In the genomic region with DNA sequence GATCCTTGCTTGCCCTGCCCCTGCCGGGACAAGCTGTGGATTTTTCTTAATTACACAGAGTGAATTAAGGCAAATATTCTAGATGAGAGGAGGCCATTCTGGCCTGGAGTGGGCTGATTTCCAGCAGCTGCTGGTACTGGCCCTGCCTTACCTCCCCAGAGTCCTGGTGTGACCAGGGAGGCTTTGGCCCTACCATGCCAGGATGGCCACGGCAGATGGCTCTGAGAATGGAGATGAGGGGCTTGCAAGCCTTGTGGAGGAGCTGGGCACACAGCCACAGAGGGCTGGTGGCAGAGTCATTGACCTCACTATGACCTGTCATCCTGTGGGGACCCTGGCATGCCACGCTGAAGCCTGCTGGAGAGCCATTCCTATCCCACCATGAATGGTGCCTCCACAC, we compare ENCODE assay signal across 26 mouse cellular contexts. TPM values are rescaled to one million over a fixed set of nuclear protein-coding genes. Genes with fewer than 3 reads are reported as not detected.
DNase-seq lines count a peak whose midpoint lies in the region; ATAC-seq and TF ChIP-seq lines count a peak whose summit lies in the region.
"Had no signal": no experiment of that assay in that cellular context is flagged by ENCODE, and none has a peak within 500 bp of the region (broad histone marks: within the 10 kb centered on the region; RNA-seq: fewer than 3 reads in every experiment).

No protein-coding gene starts in this region.

- no peak overlapping the region for H3K4me2 ChIP-seq in hindbrain, embryonic 12.5 days (replicated peaks)
- H3K4me2 ChIP-seq in hindbrain, embryonic 16.5 days (ENCODE audit: low read length), result no peak overlapping the region
- H3K4me2 ChIP-seq in neural tube, embryonic 13.5 days, result no peak overlapping the region
- H3K4me2 ChIP-seq in neural tube, embryonic 15.5 days, result no peak overlapping the region
- no peak overlapping the region for H3K4me2 ChIP-seq in kidney, embryonic 15.5 days
- H3K4me2 ChIP-seq: liver, embryonic 15.5 days; lung, embryonic 15.5 days had no signal

- no peak overlapping the region for H3K4me3 ChIP-seq in heart, embryonic 10.5 days
- H3K4me3 ChIP-seq in heart, adult 2 months, result no peak overlapping the region
- no peak overlapping the region for H3K4me3 ChIP-seq in hindbrain, embryonic 12.5 days
- H3K4me3 ChIP-seq in hindbrain, embryonic 16.5 days (ENCODE audit: low read length), result no peak overlapping the region
- no peak overlapping the region for H3K4me3 ChIP-seq in neural tube, embryonic 13.5 days
- no peak overlapping the region for H3K4me3 ChIP-seq in neural tube, embryonic 15.5 days (replicated peaks)
- no peak overlapping the region for H3K4me3 ChIP-seq in kidney, embryonic 15.5 days (replicated peaks)
- H3K4me3 ChIP-seq: liver, embryonic 15.5 days; lung, embryonic 15.5 days; megakaryocyte, embryonic 14.5 days had no signal

- H3K36me3 ChIP-seq in heart, embryonic 10.5 days, result no peaks in the 10 kb centered on the region
- no peaks in the 10 kb centered on the region for H3K36me3 ChIP-seq in heart, adult 2 months (ENCODE audit: control insufficient read depth, insufficient read depth, low read length)
- H3K36me3 ChIP-seq in hindbrain, embryonic 12.5 days, result no peaks in the 10 kb centered on the region
- H3K36me3 ChIP-seq in hindbrain, embryonic 16.5 days (ENCODE audit: control insufficient read depth, insufficient read depth, low read length), result no peaks in the 10 kb centered on the region
- no peaks in the 10 kb centered on the region for H3K36me3 ChIP-seq in neural tube, embryonic 13.5 days
- H3K36me3 ChIP-seq in neural tube, embryonic 15.5 days, result no peaks in the 10 kb centered on the region
- H3K36me3 ChIP-seq in kidney, embryonic 15.5 days, result no peaks in the 10 kb centered on the region
- H3K36me3 ChIP-seq: G1E; liver, embryonic 15.5 days; lung, embryonic 15.5 days had no signal

- H3K79me2 ChIP-seq in heart, adult 2 months (replicated peaks; ENCODE audit: control insufficient read depth, insufficient read depth, low read length), result no peaks in the 10 kb centered on the region

- no peak overlapping the region for H3K9ac ChIP-seq in heart, adult 2 months (ENCODE audit: low read depth, low read length)
- H3K9ac ChIP-seq in hindbrain, embryonic 12.5 days, result 0 out of 2 replicates have a peak overlapping the region, but pooled peaks have one; percentile 10
- H3K9ac ChIP-seq in hindbrain, embryonic 16.5 days (ENCODE audit: low read depth, low read length), result no peak overlapping the region
- H3K9ac ChIP-seq in neural tube, embryonic 13.5 days, result no peak overlapping the region
- H3K9ac ChIP-seq in neural tube, embryonic 15.5 days (replicated peaks), result no peak overlapping the region
- no peak overlapping the region for H3K9ac ChIP-seq in kidney, embryonic 15.5 days
- H3K9ac ChIP-seq: forebrain, postnatal 0 days; liver, embryonic 15.5 days; lung, embryonic 15.5 days had no signal

- no peak for TF ChIP-seq CTCF in heart, adult 2 months (IDR thresholded peaks at IDR 0.05)

- H3K9me3 ChIP-seq in heart, embryonic 10.5 days, result no peaks in the 10 kb centered on the region
- no peaks in the 10 kb centered on the region for H3K9me3 ChIP-seq in hindbrain, embryonic 12.5 days (replicated peaks)
- no peaks in the 10 kb centered on the region for H3K9me3 ChIP-seq in hindbrain, embryonic 16.5 days (ENCODE audit: control insufficient read depth, low read length)
- H3K9me3 ChIP-seq in neural tube, embryonic 13.5 days, result no peaks in the 10 kb centered on the region
- no peaks in the 10 kb centered on the region for H3K9me3 ChIP-seq in neural tube, embryonic 15.5 days (replicated peaks)
- no peaks in the 10 kb centered on the region for H3K9me3 ChIP-seq in kidney, embryonic 15.5 days (replicated peaks)
- H3K9me3 ChIP-seq: G1E; liver, embryonic 15.5 days; lung, embryonic 15.5 days; megakaryocyte, embryonic 14.5 days had no signal

- intact Hi-C loops in heart, adult 2 months (cut with DNase I), result no loop called here

- no peak for DNase-seq in heart, embryonic 10.5 days (ENCODE audit: low spot score)
- no peak for DNase-seq in heart, adult 2 months
- DNase-seq: B cell, adult 2 months; cerebellum, adult 11-12 months; forebrain, postnatal 0 days; gastrocnemius, postnatal 25 days; heart, adult 18-20 months; kidney, adult 18-20 months; layer of hippocampus, adult 9-11 months; liver; lung, postnatal 36 days; right cerebral cortex, postnatal 14 days; thymus, postnatal 14 days had no signal

- no peak for ATAC-seq in hindbrain, embryonic 12.5 days (ENCODE audit: low FRiP score)
- no peak for ATAC-seq in hindbrain, embryonic 16.5 days
- no peak for ATAC-seq in neural tube, embryonic 13.5 days (ENCODE audit: low read depth)
- no peak for ATAC-seq in neural tube, embryonic 15.5 days (ENCODE audit: low FRiP score)
- ATAC-seq in kidney, embryonic 15.5 days (replicated peaks; ENCODE audit: low FRiP score), result no peak
- ATAC-seq: forebrain, postnatal 0 days; inflammation-experienced regulatory T-cells, adult 6 months; Patski had no signal

- peaks cover 78% of the 10 kb centered on the region for H3K4me1 ChIP-seq in heart, embryonic 10.5 days
- H3K4me1 ChIP-seq in heart, adult 2 months (ENCODE audit: control insufficient read depth, insufficient read depth, low read length), result peaks cover 8% of the 10 kb centered on the region; the same call in 1 of the 2 replicates
- peaks cover 29% of the 10 kb centered on the region for H3K4me1 ChIP-seq in hindbrain, embryonic 12.5 days
- H3K4me1 ChIP-seq in hindbrain, embryonic 16.5 days (ENCODE audit: control insufficient read depth, insufficient read depth, low read depth, low read length), result peaks cover 14% of the 10 kb centered on the region
- H3K4me1 ChIP-seq in neural tube, embryonic 13.5 days (replicated peaks), result peaks cover 32% of the 10 kb centered on the region
- H3K4me1 ChIP-seq in neural tube, embryonic 15.5 days, result peaks cover 31% of the 10 kb centered on the region
- peaks cover 12% of the 10 kb centered on the region; the same call in 1 of the 2 replicates for H3K4me1 ChIP-seq in kidney, embryonic 15.5 days
- H3K4me1 ChIP-seq: liver, embryonic 15.5 days had no signal

- TF ChIP-seq POLR2A in heart, adult 2 months (IDR thresholded peaks at IDR 0.05; ENCODE audit: insufficient read depth, low read depth, low read length), result no peak

- 66% methylated on average over 3 of the region's 3 CpGs for WGBS in heart, embryonic 10.5 days
- whole genome bisulfite sequencing in heart, adult 2 months, result 66% methylated on average over 3 of the region's 3 CpGs
- 78% methylated on average over 3 of the region's 3 CpGs for WGBS in hindbrain, embryonic 12.5 days
- 56% methylated on average over 3 of the region's 3 CpGs for WGBS in hindbrain, embryonic 16.5 days
- 52% methylated on average over 3 of the region's 3 CpGs for WGBS in neural tube, embryonic 13.5 days
- 70% methylated on average over 3 of the region's 3 CpGs for WGBS in neural tube, embryonic 15.5 days
- WGBS in kidney, embryonic 15.5 days, result 74% methylated on average over 3 of the region's 3 CpGs

- H3K27ac ChIP-seq in heart, embryonic 10.5 days, result peak overlapping the region; percentile 71
- H3K27ac ChIP-seq in heart, adult 2 months, result no peak overlapping the region
- no peak overlapping the region for H3K27ac ChIP-seq in hindbrain, embryonic 12.5 days
- H3K27ac ChIP-seq in hindbrain, embryonic 16.5 days (ENCODE audit: low read depth, low read length), result no peak overlapping the region
- 0 out of 2 replicates have a peak overlapping the region, but pooled peaks have one; percentile 13 for H3K27ac ChIP-seq in neural tube, embryonic 13.5 days (replicated peaks)
- no peak overlapping the region for H3K27ac ChIP-seq in neural tube, embryonic 15.5 days (replicated peaks)
- H3K27ac ChIP-seq in kidney, embryonic 15.5 days, result no peak overlapping the region
- H3K27ac ChIP-seq: kidney, postnatal 0 days; liver, embryonic 15.5 days; lung, embryonic 15.5 days had no signal

- TF ChIP-seq EP300 in heart, adult 2 months (IDR thresholded peaks at IDR 0.05; ENCODE audit: insufficient read depth, low read depth, low read length), result no peak

- H3K27me3 ChIP-seq in heart, embryonic 10.5 days (ENCODE audit: insufficient read depth, poor library complexity, severe bottlenecking), result no peaks in the 10 kb centered on the region
- H3K27me3 ChIP-seq in heart, adult 2 months (ENCODE audit: control insufficient read depth, insufficient read depth, low read length), result no peaks in the 10 kb centered on the region
- no peaks in the 10 kb centered on the region for H3K27me3 ChIP-seq in hindbrain, embryonic 12.5 days
- H3K27me3 ChIP-seq in hindbrain, embryonic 16.5 days (replicated peaks; ENCODE audit: control insufficient read depth, insufficient read depth, low read length), result no peaks in the 10 kb centered on the region
- no peaks in the 10 kb centered on the region for H3K27me3 ChIP-seq in neural tube, embryonic 13.5 days
- H3K27me3 ChIP-seq in neural tube, embryonic 15.5 days (replicated peaks), result no peaks in the 10 kb centered on the region
- H3K27me3 ChIP-seq in kidney, embryonic 15.5 days, result no peaks in the 10 kb centered on the region
- H3K27me3 ChIP-seq: liver, embryonic 15.5 days; lung, embryonic 15.5 days had no signal

RNA-seq across cellular contexts. Expression of a gene that starts 54.1 kb away (rescaled TPM):
- 3.8 and 5.1 TPM in 2 replicates for polyA plus RNA-seq in heart, embryonic 10.5 days (2016; fragmentation: Nextera tagmentation; extraction: Ambion mirVana)
- 10 to 100 TPM; 52.9 to 56.2 TPM for total RNA-seq in heart, adult 2 months (2021)
- 47.1 and 67.3 TPM in 2 replicates for polyA plus RNA-seq in heart, adult 2 months (2012; rRNA removed)
- polyA plus RNA-seq in hindbrain, embryonic 12.5 days (2016; fragmentation: Nextera tagmentation; extraction: Ambion mirVana), result 4.4 and 4.5 TPM in 2 replicates
- polyA plus RNA-seq in hindbrain, embryonic 16.5 days (2015; fragmentation: Nextera tagmentation; extraction: Ambion mirVana), result 7.0 and 7.2 TPM in 2 replicates
- 4.0 and 5.3 TPM in 2 replicates for polyA plus RNA-seq in neural tube, embryonic 13.5 days (2015; fragmentation: Nextera tagmentation; extraction: Ambion mirVana)
- polyA plus RNA-seq in neural tube, embryonic 15.5 days (2015; fragmentation: Nextera tagmentation; extraction: Ambion mirVana), result 5.1 and 6.1 TPM in 2 replicates
- 0.66 and 0.87 TPM in 2 replicates for polyA plus RNA-seq in kidney, embryonic 15.5 days (2015; fragmentation: Nextera tagmentation; extraction: Ambion mirVana)
- total RNA-seq: monocyte, adult 5-6 weeks had no signal
- polyA plus RNA-seq: G1E had no signal

Comparison
In these comparisons a context has a peak if more than half of its experiments do, and no peak if none do; other contexts are left out.
1. H3K27ac ChIP-seq: peak in heart, embryonic 10.5 days (single experiment) and neural tube, embryonic 13.5 days (single experiment); none in heart, adult 2 months (single experiment), hindbrain, embryonic 12.5 days (single experiment), hindbrain, embryonic 16.5 days (single experiment), neural tube, embryonic 15.5 days (single experiment) and kidney, embryonic 15.5 days (single experiment).